Mouse (Mus musculus): ENCODE results near the gene Tent4b.
A peak's percentile ranks its signal among the peaks of the same experiment; 100 is the strongest.
"Not testable (repeated sequence)": the region's sequence is repeated elsewhere in the genome, so short reads cannot be mapped to it uniquely, and the experiment has no call there.

Tent4b gene

GRCm38 (mm10) chr8:88198945-88199571 lies at the start of gene Tent4b:
Tent4b (plus strand) TSS chr8:88199213.
- DNase-seq (ENCODE audit: low read depth): peak; percentile 94

GRCm38 (mm10) chr8:88150910-88151371 lies 48.1 kb upstream of the Tent4b start:
- peak; percentile 44 for DNase-seq (ENCODE audit: low read depth)

- no peak for DNase-seq (ENCODE audit: low read depth)
Measured at GRCm38 (mm10) chr8:88160237-88160995, 38.6 kb upstream of the Tent4b start.

- peak; percentile 87 for DNase-seq (ENCODE audit: low read depth)
Measured at GRCm38 (mm10) chr8:88161439-88161838, 37.6 kb upstream of the Tent4b start.

GRCm38 (mm10) chr8:88175264-88175663 lies 23.7 kb upstream of the Tent4b start:
- peak; percentile 33 for DNase-seq (ENCODE audit: low read depth)

- DNase-seq (ENCODE audit: low read depth): peak; percentile 62
Measured at GRCm38 (mm10) chr8:88177291-88177690, 21.7 kb upstream of the Tent4b start.

GRCm38 (mm10) chr8:88183121-88183520 lies 15.9 kb upstream of the Tent4b start:
- no peak for DNase-seq (ENCODE audit: low read depth)

- DNase-seq (ENCODE audit: low read depth): no peak
Measured at GRCm38 (mm10) chr8:88184914-88185313, 14.1 kb upstream of the Tent4b start.

GRCm38 (mm10) chr8:88185716-88186115 lies 13.3 kb upstream of the Tent4b start:
- no peak for DNase-seq (ENCODE audit: low read depth)

GRCm38 (mm10) chr8:88197328-88197727 lies 1.7 kb upstream of the Tent4b start:
- DNase-seq (ENCODE audit: low read depth): no peak

- DNase-seq (ENCODE audit: low read depth): no peak
Measured at GRCm38 (mm10) chr8:88198551-88198944, 465 bp upstream of the Tent4b start.

GRCm38 (mm10) chr8:88199700-88200601 lies 938 bp downstream of the Tent4b start:
- DNase-seq (ENCODE audit: low read depth): peak; percentile 60

- DNase-seq (ENCODE audit: low read depth): peak; percentile 43
Measured at GRCm38 (mm10) chr8:88200724-88201495, 1.9 kb downstream of the Tent4b start.

- DNase-seq (ENCODE audit: low read depth): no peak
Measured at GRCm38 (mm10) chr8:88201641-88202040, 2.6 kb downstream of the Tent4b start.

- DNase-seq (ENCODE audit: low read depth): no peak
Measured at GRCm38 (mm10) chr8:88206016-88206415, 7.0 kb downstream of the Tent4b start.

GRCm38 (mm10) chr8:88207121-88207821 lies 8.3 kb downstream of the Tent4b start:
- no peak for DNase-seq (ENCODE audit: low read depth)

GRCm38 (mm10) chr8:88209930-88210827 lies 11.2 kb downstream of the Tent4b start:
- not testable (repeated sequence) for DNase-seq (ENCODE audit: low read depth)

GRCm38 (mm10) chr8:88221353-88221752 lies 22.3 kb downstream of the Tent4b start:
- no peak for DNase-seq (ENCODE audit: low read depth)

GRCm38 (mm10) chr8:88225358-88225757 lies 26.3 kb downstream of the Tent4b start:
- no peak for DNase-seq (ENCODE audit: low read depth)

- DNase-seq (ENCODE audit: low read depth): no peak
Measured at GRCm38 (mm10) chr8:88227851-88228250, 28.8 kb downstream of the Tent4b start.

Data from induced T-regulatory cell, adult 2 months (primary cell).